Mouse (Mus musculus) hindbrain, embryonic 15.5 days (tissue): ENCODE measurements around the gene Dennd1c. TPM values are rescaled to one million over a fixed set of nuclear protein-coding genes. Genes with fewer than 3 reads are reported as not detected.

ENCODE experiments used
- ATAC-seq: fragments of 200-750 bp; cut with Nextera tagmentation; 2 replicates; pipeline ENCODE4 v1.8.0; 2017; ENCODE audit warnings: low read depth, moderate number of reproducible peaks, moderate TSS enrichment; ENCODE audit not compliant: low FRiP score
- H3K27ac ChIP-seq: fragments of 300-500 bp; sonication (generic); replicated peaks from 2 replicates; pipeline ENCODE4 v1.5.1; 2015; ENCODE audit warnings: mild to moderate bottlenecking, inconsistent platforms
- H3K27me3 ChIP-seq: fragments of 300-500 bp; sonication (generic); 2 replicates; pipeline ENCODE4 v1.6.1; 2015; ENCODE audit warnings: control low read depth, inconsistent platforms
- H3K36me3 ChIP-seq: fragments of 300-500 bp; sonication (generic); 2 replicates; pipeline ENCODE4 v1.6.1; 2015; ENCODE audit warnings: control low read depth, inconsistent platforms
- H3K4me1 ChIP-seq: fragments of 300-500 bp; sonication (generic); replicated peaks from 2 replicates; pipeline ENCODE4 v1.6.1; 2015; ENCODE audit warnings: control low read depth, inconsistent platforms
- H3K4me2 ChIP-seq: fragments of 300-500 bp; sonication (generic); 2 replicates; pipeline ENCODE4 v1.6.1; 2015; ENCODE audit warnings: moderate library complexity, mild to moderate bottlenecking, inconsistent platforms
- H3K4me3 ChIP-seq: fragments of 300-500 bp; sonication (generic); 2 replicates; pipeline ENCODE4 v1.5.1; 2015; ENCODE audit warnings: mild to moderate bottlenecking, inconsistent platforms
- H3K9ac ChIP-seq: fragments of 300-500 bp; sonication (generic); 2 replicates; pipeline ENCODE4 v1.6.1; 2015; ENCODE audit warnings: inconsistent platforms
- H3K9me3 ChIP-seq: fragments of 300-500 bp; sonication (generic); 2 replicates; pipeline ENCODE4 v1.6.1; 2016; ENCODE audit warnings: control low read depth, inconsistent platforms
- WGBS: fragments of 180-500 bp; shearing (Covaris S2); methylation state at CpG from one replicate; pipeline ENCODE4 v1.1.7; 2015; 5-methylcytosine and 5-hydroxymethylcytosine counted together
- polyA plus RNA-seq: library from polyadenylated mRNA; unstranded; fragments of >200 nt; fragmentation: Nextera tagmentation; extraction: Ambion mirVana; gene quantifications from 2 replicates; pipeline ENCODE4 v1.2.1, GENCODE M21; 2015

The Dennd1c gene
- polyA plus RNA-seq, 1 experiment from 2014 or later: 4.3 TPM

GRCm38 (mm10) chr17:57030931-57031660 is 47.2 kb downstream of the Dennd1c start, which contains the start of gene Khsrp:
Gene Khsrp (minus strand): TSS chr17:57031522.
- H3K9me3 ChIP-seq: no peaks in the 10 kb centered on the region
- H3K4me3 ChIP-seq: peak within 1 kb of the TSS; percentile 85
- H3K4me2 ChIP-seq: peak within 1 kb of the TSS; percentile 75
- no peak for ATAC-seq
- H3K27ac ChIP-seq: peak within 1 kb of the TSS; percentile 96
- peak within 1 kb of the TSS; percentile 97 for H3K9ac ChIP-seq
- no peaks in the 10 kb centered on the region for H3K27me3 ChIP-seq
- peaks cover 29% of the 10 kb centered on the region for H3K4me1 ChIP-seq
- 0% methylated on average over 82 of the region's 99 CpGs for WGBS
- H3K36me3 ChIP-seq: peaks cover 22% of the 10 kb centered on the region

DNA sequence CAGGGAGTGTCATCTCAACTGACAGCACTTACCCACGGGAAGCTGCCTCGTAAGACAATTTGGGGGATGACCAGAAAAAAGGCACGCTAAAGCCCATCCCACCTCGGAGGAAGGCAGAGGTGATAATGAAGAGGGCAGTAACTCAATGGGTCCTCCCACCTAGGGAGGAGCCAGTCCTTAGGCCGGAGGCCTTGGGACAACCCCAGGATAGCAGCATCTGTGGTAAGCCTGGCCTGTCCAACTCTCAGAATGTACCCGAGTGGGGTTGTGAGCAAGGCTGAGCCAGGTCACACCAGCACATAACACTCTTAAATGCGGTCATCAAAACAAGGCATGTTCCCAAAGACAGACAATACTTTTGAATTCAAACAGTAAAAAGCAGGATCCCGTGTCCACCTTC is 48.6 kb downstream of the Dennd1c start:
- Histone ChIP-seq H3K36me3 (peaks cover 36% of the 10 kb centered on the region), H3K4me3 (peak overlapping the region; percentile 85), H3K27me3 (no peaks in the 10 kb centered on the region), H3K9ac (peak overlapping the region; percentile 97), H3K27ac (no peak overlapping the region), H3K4me1 (peaks cover 29% of the 10 kb centered on the region), H3K9me3 (no peaks in the 10 kb centered on the region), H3K4me2 (peak overlapping the region; percentile 75)
- WGBS: 51% methylated on average over 8 of the region's 8 CpGs
- no peak for ATAC-seq

DNA sequence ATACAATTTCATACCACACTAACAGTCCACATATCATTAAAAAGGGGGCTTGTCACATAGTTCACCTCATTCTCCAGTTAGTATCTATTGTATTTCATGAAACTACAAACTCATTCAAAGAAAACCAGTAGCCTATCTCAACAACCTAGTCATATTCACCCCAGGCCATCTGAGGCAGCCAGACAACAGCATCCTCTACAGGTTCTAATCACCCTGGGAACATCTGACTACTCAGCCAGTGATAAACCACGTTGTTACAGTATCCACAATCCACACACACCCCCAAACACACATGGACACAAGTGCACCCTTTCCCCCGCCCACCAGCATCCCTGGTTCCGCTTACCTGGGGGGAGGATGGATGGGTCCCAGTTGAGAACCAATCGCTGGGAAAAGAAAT is 50.8 kb downstream of the Dennd1c start:
- H3K9ac ChIP-seq: no peak overlapping the region
- H3K9me3 ChIP-seq: no peaks in the 10 kb centered on the region
- peaks cover 58% of the 10 kb centered on the region for H3K36me3 ChIP-seq
- H3K4me3 ChIP-seq: no peak overlapping the region
- peaks cover 24% of the 10 kb centered on the region for H3K4me1 ChIP-seq
- no peaks in the 10 kb centered on the region for H3K27me3 ChIP-seq
- no peak for ATAC-seq
- H3K27ac ChIP-seq: no peak overlapping the region
- H3K4me2 ChIP-seq: no peak overlapping the region
- 91% methylated on average over 4 of the region's 4 CpGs for WGBS

DNA sequence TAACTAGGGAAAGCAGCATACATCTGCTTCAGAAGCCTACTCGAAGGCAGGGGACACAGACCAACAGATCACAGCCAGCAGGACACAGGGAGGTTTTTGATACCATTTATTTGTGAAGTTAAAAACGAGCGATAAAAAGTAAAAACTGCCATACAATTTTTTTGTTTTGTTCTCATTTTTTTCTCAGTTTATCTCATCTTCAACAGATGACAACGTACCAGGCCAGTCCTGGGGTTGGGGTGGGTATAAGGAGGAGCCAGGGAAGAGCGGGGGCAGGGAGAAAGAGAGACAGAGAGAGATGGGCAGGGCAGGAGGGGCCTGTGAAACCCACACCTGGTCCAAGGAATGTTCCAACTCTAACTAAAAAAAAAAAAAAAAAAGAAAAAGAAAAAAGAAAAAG is 57.4 kb downstream of the Dennd1c start:
- no peak overlapping the region for H3K4me2 ChIP-seq
- H3K36me3 ChIP-seq: peaks cover 44% of the 10 kb centered on the region
- no peak overlapping the region for H3K9ac ChIP-seq
- no peak overlapping the region for H3K4me3 ChIP-seq
- no peak for ATAC-seq
- H3K4me1 ChIP-seq: no peaks in the 10 kb centered on the region
- no peak overlapping the region for H3K27ac ChIP-seq
- 89% methylated on average over 5 of the region's 5 CpGs for WGBS
- H3K9me3 ChIP-seq: no peaks in the 10 kb centered on the region
- H3K27me3 ChIP-seq: no peaks in the 10 kb centered on the region

GRCm38 (mm10) chr17:57019693-57020092 is 58.6 kb downstream of the Dennd1c start:
- Histone ChIP-seq H3K27ac (no peak overlapping the region), H3K4me3 (no peak overlapping the region), H3K9ac (no peak overlapping the region), H3K9me3 (no peaks in the 10 kb centered on the region), H3K27me3 (no peaks in the 10 kb centered on the region), H3K36me3 (peaks cover 31% of the 10 kb centered on the region), H3K4me1 (no peaks in the 10 kb centered on the region), H3K4me2 (no peak overlapping the region)
- no peak for ATAC-seq
- 89% methylated on average over 2 of the region's 2 CpGs for WGBS

Other genes with a start within 250 kb of the Dennd1c start
- 4.8 and 6.7 TPM in 2 replicates for gene Rfx2, start 247.5 kb downstream of the Dennd1c start, polyA plus RNA-seq
- gene Acsbg2, start 204.1 kb downstream of the Dennd1c start, polyA plus RNA-seq: not detected in 2 replicates
- gene 1700061G19Rik, start 203.0 kb downstream of the Dennd1c start, polyA plus RNA-seq: 0.43 and 0.61 TPM in 2 replicates
- 89.1 and 93.3 TPM in 2 replicates for gene Mllt1, start 143.1 kb downstream of the Dennd1c start, polyA plus RNA-seq
- gene Acer1, start 96.4 kb downstream of the Dennd1c start, polyA plus RNA-seq: not detected in 2 replicates
- gene Clpp, start 88.2 kb downstream of the Dennd1c start, polyA plus RNA-seq: 166 and 168 TPM in 2 replicates
- 54.7 and 55.8 TPM in 2 replicates for gene Alkbh7, start 81.2 kb downstream of the Dennd1c start, polyA plus RNA-seq
- gene Pspn, start 78.5 kb downstream of the Dennd1c start, polyA plus RNA-seq: 0.51 and 0.61 TPM in 2 replicates
- 67.3 and 67.5 TPM in 2 replicates for gene Gtf2f1, start 67.2 kb downstream of the Dennd1c start, polyA plus RNA-seq
- gene Gm17949, start 67.0 kb downstream of the Dennd1c start, polyA plus RNA-seq: 0.41 and 0.54 TPM in 2 replicates
- gene Khsrp, start 47.0 kb downstream of the Dennd1c start, polyA plus RNA-seq: 27.9 and 31.2 TPM in 2 replicates
- not detected in 2 replicates for gene Slc25a41, start 36.9 kb downstream of the Dennd1c start, polyA plus RNA-seq
- gene Crb3, start 19.4 kb downstream of the Dennd1c start, polyA plus RNA-seq: 4.1 and 4.6 TPM in 2 replicates
- 43.1 and 45.0 TPM in 2 replicates for gene Slc25a23, start 18.7 kb downstream of the Dennd1c start, polyA plus RNA-seq
- gene Tubb4a, start 9.3 kb upstream of the Dennd1c start, polyA plus RNA-seq: 329 and 394 TPM in 2 replicates
- gene Tnfsf9, start 26.8 kb upstream of the Dennd1c start, polyA plus RNA-seq: 6.6 and 8.7 TPM in 2 replicates
- 1.4 and 1.9 TPM in 2 replicates for gene Cd70, start 71.3 kb upstream of the Dennd1c start, polyA plus RNA-seq
- 0.08 TPM in 1 of 2 replicates, not detected in the other for gene Tnfsf14, start 115.7 kb upstream of the Dennd1c start, polyA plus RNA-seq
- gene C3, start 149.6 kb upstream of the Dennd1c start, polyA plus RNA-seq: 1.2 and 1.9 TPM in 2 replicates
- 22.3 and 24.0 TPM in 2 replicates for gene Gpr108, start 169.9 kb upstream of the Dennd1c start, polyA plus RNA-seq
- gene Trip10, start 170.9 kb upstream of the Dennd1c start, polyA plus RNA-seq: 10.4 and 11.6 TPM in 2 replicates
- 1.7 and 1.8 TPM in 2 replicates for gene Vav1, start 200.6 kb upstream of the Dennd1c start, polyA plus RNA-seq